Mouse (Mus musculus): ENCODE data around the gene Gipc3. TPM values are rescaled to one million over a fixed set of nuclear protein-coding genes. Genes with fewer than 3 reads are reported as not detected.

The Gipc3 gene
- polyA plus RNA-seq, 1 experiment: not detected

- Histone ChIP-seq H3K4me1 (ENCODE audit: control insufficient read depth, insufficient read depth, insufficient read length, low read length) (peaks cover 9% of the 10 kb centered on the region; the same call in 1 of the 2 replicates), H3K27ac (replicated peaks; ENCODE audit: low read depth, low read length) (peak overlapping the region; percentile 39; the same call in 1 of the 2 replicates), H3K4me3 (ENCODE audit: insufficient read depth, low read depth, low read length) (peak overlapping the region; percentile 82)
Measured at GRCm38 (mm10) chr10:81358841-81359240, 15.8 kb upstream of the Gipc3 start.

GRCm38 (mm10) chr10:81358209-81358608, 15.1 kb upstream of the Gipc3 start:
- Histone ChIP-seq H3K4me1 (ENCODE audit: control insufficient read depth, insufficient read depth, insufficient read length, low read length) (peaks cover 9% of the 10 kb centered on the region; the same call in 1 of the 2 replicates), H3K27ac (replicated peaks; ENCODE audit: low read depth, low read length) (no peak overlapping the region; the same call in 1 of the 2 replicates), H3K4me3 (ENCODE audit: insufficient read depth, low read depth, low read length) (peak overlapping the region; percentile 82)

- Histone ChIP-seq H3K4me1 (ENCODE audit: control insufficient read depth, insufficient read depth, insufficient read length, low read length) (peaks cover 9% of the 10 kb centered on the region; the same call in 1 of the 2 replicates), H3K4me3 (ENCODE audit: insufficient read depth, low read depth, low read length) (peak within 1 kb of the TSS; percentile 82), H3K27ac (replicated peaks; ENCODE audit: low read depth, low read length) (peak within 1 kb of the TSS; percentile 54)
Measured at GRCm38 (mm10) chr10:81356991-81357844, 14.2 kb upstream of the Gipc3 start, which contains the start of gene Mfsd12. Mfsd12 (plus strand) TSS chr10:81357491.

- Histone ChIP-seq H3K4me1 (ENCODE audit: control insufficient read depth, insufficient read depth, insufficient read length, low read length) (peaks cover 9% of the 10 kb centered on the region; the same call in 1 of the 2 replicates), H3K4me3 (ENCODE audit: insufficient read depth, low read depth, low read length) (peak overlapping the region; percentile 58)
Measured at GRCm38 (mm10) chr10:81356352-81356990, 13.4 kb upstream of the Gipc3 start.

GRCm38 (mm10) chr10:81355533-81355932, 12.5 kb upstream of the Gipc3 start:
- H3K4me3 ChIP-seq (ENCODE audit: insufficient read depth, low read depth, low read length): no peak overlapping the region
- peaks cover 9% of the 10 kb centered on the region; the same call in 1 of the 2 replicates for H3K4me1 ChIP-seq (ENCODE audit: control insufficient read depth, insufficient read depth, insufficient read length, low read length)
- H3K27ac ChIP-seq (replicated peaks; ENCODE audit: low read depth, low read length): no peak overlapping the region

More at GRCm38 (mm10) chr10:81356352-81356990, 13.4 kb upstream of the Gipc3 start:
- H3K27ac ChIP-seq (replicated peaks; ENCODE audit: low read depth, low read length): peak overlapping the region; percentile 67

GRCm38 (mm10) chr10:81354738-81355477, 11.8 kb upstream of the Gipc3 start:
- H3K4me3 ChIP-seq (ENCODE audit: insufficient read depth, low read depth, low read length): no peak overlapping the region
- H3K27ac ChIP-seq (replicated peaks; ENCODE audit: low read depth, low read length): no peak overlapping the region
- peaks cover 9% of the 10 kb centered on the region; the same call in 1 of the 2 replicates for H3K4me1 ChIP-seq (ENCODE audit: control insufficient read depth, insufficient read depth, insufficient read length, low read length)

GRCm38 (mm10) chr10:81351678-81352291, 8.7 kb upstream of the Gipc3 start:
- Histone ChIP-seq H3K4me3 (ENCODE audit: insufficient read depth, low read depth, low read length) (no peak overlapping the region), H3K4me1 (ENCODE audit: control insufficient read depth, insufficient read depth, insufficient read length, low read length) (peaks cover 6% of the 10 kb centered on the region), H3K27ac (replicated peaks; ENCODE audit: low read depth, low read length) (no peak overlapping the region)

GRCm38 (mm10) chr10:81350351-81351063, 7.4 kb upstream of the Gipc3 start, which contains the start of gene Hmg20b:
Hmg20b (minus strand) TSS chr10:81350480.
- Histone ChIP-seq H3K4me1 (ENCODE audit: control insufficient read depth, insufficient read depth, insufficient read length, low read length) (peaks cover 3% of the 10 kb centered on the region; the same call in 1 of the 2 replicates), H3K4me3 (ENCODE audit: insufficient read depth, low read depth, low read length) (peak within 1 kb of the TSS; percentile 89), H3K27ac (replicated peaks; ENCODE audit: low read depth, low read length) (peak within 1 kb of the TSS; percentile 67)

GRCm38 (mm10) chr10:81349961-81350350, 6.9 kb upstream of the Gipc3 start:
- H3K4me3 ChIP-seq (ENCODE audit: insufficient read depth, low read depth, low read length): peak overlapping the region; percentile 89
- peaks cover 3% of the 10 kb centered on the region; the same call in 1 of the 2 replicates for H3K4me1 ChIP-seq (ENCODE audit: control insufficient read depth, insufficient read depth, insufficient read length, low read length)

GRCm38 (mm10) chr10:81349146-81349545, 6.1 kb upstream of the Gipc3 start:
- Histone ChIP-seq H3K4me3 (ENCODE audit: insufficient read depth, low read depth, low read length) (peak overlapping the region; percentile 89), H3K27ac (replicated peaks; ENCODE audit: low read depth, low read length) (no peak overlapping the region), H3K4me1 (ENCODE audit: control insufficient read depth, insufficient read depth, insufficient read length, low read length) (peaks cover 3% of the 10 kb centered on the region; the same call in 1 of the 2 replicates)

More at GRCm38 (mm10) chr10:81349961-81350350, 6.9 kb upstream of the Gipc3 start:
- H3K27ac ChIP-seq (replicated peaks; ENCODE audit: low read depth, low read length): peak overlapping the region; percentile 67

GRCm38 (mm10) chr10:81346453-81347067, 3.5 kb upstream of the Gipc3 start:
- Histone ChIP-seq H3K27ac (replicated peaks; ENCODE audit: low read depth, low read length) (no peak overlapping the region), H3K4me3 (ENCODE audit: insufficient read depth, low read depth, low read length) (peak overlapping the region; percentile 34), H3K4me1 (ENCODE audit: control insufficient read depth, insufficient read depth, insufficient read length, low read length) (peaks cover 3% of the 10 kb centered on the region; the same call in 1 of the 2 replicates)

- H3K27ac ChIP-seq (replicated peaks; ENCODE audit: low read depth, low read length): no peak overlapping the region
- H3K4me3 ChIP-seq (ENCODE audit: insufficient read depth, low read depth, low read length): no peak overlapping the region
- peaks cover 3% of the 10 kb centered on the region; the same call in 1 of the 2 replicates for H3K4me1 ChIP-seq (ENCODE audit: control insufficient read depth, insufficient read depth, insufficient read length, low read length)
Measured at GRCm38 (mm10) chr10:81345162-81345534, 2.1 kb upstream of the Gipc3 start.

GRCm38 (mm10) chr10:81344421-81345161, 1.5 kb upstream of the Gipc3 start:
- peaks cover 2% of the 10 kb centered on the region; the same call in 1 of the 2 replicates for H3K4me1 ChIP-seq (ENCODE audit: control insufficient read depth, insufficient read depth, insufficient read length, low read length)
- no peak overlapping the region for H3K4me3 ChIP-seq (ENCODE audit: insufficient read depth, low read depth, low read length)
- no peak overlapping the region for H3K27ac ChIP-seq (replicated peaks; ENCODE audit: low read depth, low read length)
